Comparison of ENCODE assay signal across 18 mouse cellular contexts in the genomic region with DNA sequence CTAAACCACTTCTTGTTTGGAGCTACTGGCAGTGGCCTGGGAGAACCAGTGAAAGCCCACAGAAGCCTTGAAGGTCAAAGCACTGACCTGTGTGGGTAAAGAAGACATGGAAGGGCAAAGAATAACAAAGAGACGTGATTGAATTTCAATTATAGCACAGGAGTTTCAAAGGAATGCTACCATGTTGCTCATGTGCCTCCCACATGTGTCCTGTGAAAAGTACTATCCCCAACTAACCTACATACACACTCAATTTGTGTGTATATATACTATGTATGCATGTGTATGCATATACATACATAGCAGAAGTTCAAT.
DNase-seq lines count a peak whose midpoint lies in the region; ATAC-seq and TF ChIP-seq lines count a peak whose summit lies in the region.
"Had no signal": no experiment of that assay in that cellular context is flagged by ENCODE, and none has a peak within 500 bp of the region (broad histone marks: within the 10 kb centered on the region; RNA-seq: fewer than 3 reads in every experiment).

No protein-coding gene starts in this region.

- H3K4me1 ChIP-seq in embryonic facial prominence, embryonic 15.5 days = no peaks in the 10 kb centered on the region
- peaks cover 12% of the 10 kb centered on the region; the same call in 1 of the 2 replicates for H3K4me1 ChIP-seq in embryonic facial prominence, embryonic 10.5 days
- peaks cover 5% of the 10 kb centered on the region; the same call in 1 of the 2 replicates for H3K4me1 ChIP-seq in heart, embryonic 16.5 days (ENCODE audit: control insufficient read depth, insufficient read depth, low read length)
- H3K4me1 ChIP-seq in lung, embryonic 14.5 days (ENCODE audit: insufficient read depth) = peaks cover 11% of the 10 kb centered on the region; the same call in 1 of the 2 replicates
- H3K4me1 ChIP-seq in stomach, embryonic 16.5 days (ENCODE audit: control insufficient read depth, insufficient read depth, low read length) = peaks cover 18% of the 10 kb centered on the region
- H3K4me1 ChIP-seq: midbrain, embryonic 10.5 days had no signal

- no peak for DNase-seq in embryonic facial prominence, embryonic 10.5 days (ENCODE audit: low spot score)
- DNase-seq in heart, adult 18-20 months = no peak
- no peak for DNase-seq in lung, embryonic 14.5 days
- no peak for DNase-seq in lung, postnatal 4 days
- DNase-seq in right cerebral cortex, postnatal 36 days (ENCODE audit: low spot score in 2 of 2) = no peak
- DNase-seq: adrenal gland, postnatal 25 days; cerebellum, adult 9-11 months; forebrain, postnatal 0 days; retina, postnatal 1 day; thymus, postnatal 25 days had no signal

- H3K27me3 ChIP-seq in embryonic facial prominence, embryonic 15.5 days = no peaks in the 10 kb centered on the region
- H3K27me3 ChIP-seq in embryonic facial prominence, embryonic 10.5 days (replicated peaks; ENCODE audit: low read depth, poor library complexity, severe bottlenecking) = no peaks in the 10 kb centered on the region
- H3K27me3 ChIP-seq in heart, embryonic 16.5 days (ENCODE audit: control insufficient read depth, insufficient read depth, low read length) = no peaks in the 10 kb centered on the region
- no peaks in the 10 kb centered on the region for H3K27me3 ChIP-seq in lung, embryonic 14.5 days (ENCODE audit: insufficient read depth, low read length)
- no peaks in the 10 kb centered on the region for H3K27me3 ChIP-seq in stomach, embryonic 16.5 days (ENCODE audit: control insufficient read depth, insufficient read depth, low read length)
- H3K27me3 ChIP-seq: CH12.LX had no signal

- no peak overlapping the region for H3K4me2 ChIP-seq in embryonic facial prominence, embryonic 15.5 days (replicated peaks)
- no peak overlapping the region for H3K4me2 ChIP-seq in heart, embryonic 16.5 days (ENCODE audit: low read depth, low read length)
- no peak overlapping the region for H3K4me2 ChIP-seq in lung, embryonic 14.5 days
- no peak overlapping the region for H3K4me2 ChIP-seq in stomach, embryonic 16.5 days (ENCODE audit: low read depth, low read length)

- H3K9ac ChIP-seq in embryonic facial prominence, embryonic 15.5 days = no peak overlapping the region
- no peak overlapping the region for H3K9ac ChIP-seq in heart, embryonic 16.5 days (ENCODE audit: low read length)
- no peak overlapping the region for H3K9ac ChIP-seq in lung, embryonic 14.5 days
- no peak overlapping the region for H3K9ac ChIP-seq in stomach, embryonic 16.5 days (ENCODE audit: low read length)
- H3K9ac ChIP-seq: forebrain, postnatal 0 days had no signal

- no peaks in the 10 kb centered on the region for H3K9me3 ChIP-seq in embryonic facial prominence, embryonic 15.5 days (replicated peaks)
- H3K9me3 ChIP-seq in embryonic facial prominence, embryonic 10.5 days = no peaks in the 10 kb centered on the region
- H3K9me3 ChIP-seq in heart, embryonic 16.5 days (replicated peaks; ENCODE audit: control insufficient read depth, low read length) = no peaks in the 10 kb centered on the region
- H3K9me3 ChIP-seq in lung, embryonic 14.5 days (ENCODE audit: low read depth, low read length) = no peaks in the 10 kb centered on the region
- H3K9me3 ChIP-seq in stomach, embryonic 16.5 days (replicated peaks; ENCODE audit: control insufficient read depth, low read length) = no peaks in the 10 kb centered on the region
- H3K9me3 ChIP-seq: midbrain, embryonic 10.5 days had no signal

- WGBS in embryonic facial prominence, embryonic 15.5 days = 45% methylated on average over 1 of the region's 1 CpGs
- 30% methylated on average over 1 of the region's 1 CpGs for WGBS in embryonic facial prominence, embryonic 10.5 days
- 34% methylated on average over 1 of the region's 1 CpGs for WGBS in heart, embryonic 16.5 days
- WGBS in lung, embryonic 14.5 days = 32% methylated on average over 1 of the region's 1 CpGs
- 21% methylated on average over 1 of the region's 1 CpGs for WGBS in stomach, embryonic 16.5 days

- H3K4me3 ChIP-seq in embryonic facial prominence, embryonic 15.5 days (replicated peaks) = no peak overlapping the region
- no peak overlapping the region for H3K4me3 ChIP-seq in embryonic facial prominence, embryonic 10.5 days
- no peak overlapping the region for H3K4me3 ChIP-seq in heart, embryonic 16.5 days (ENCODE audit: low read length)
- no peak overlapping the region for H3K4me3 ChIP-seq in lung, embryonic 14.5 days (ENCODE audit: low read depth, low read length)
- no peak overlapping the region for H3K4me3 ChIP-seq in stomach, embryonic 16.5 days (replicated peaks; ENCODE audit: low read length)
- H3K4me3 ChIP-seq: midbrain, embryonic 10.5 days; myocyte had no signal

- H3K36me3 ChIP-seq in embryonic facial prominence, embryonic 15.5 days = no peaks in the 10 kb centered on the region
- no peaks in the 10 kb centered on the region for H3K36me3 ChIP-seq in embryonic facial prominence, embryonic 10.5 days (replicated peaks)
- H3K36me3 ChIP-seq in heart, embryonic 16.5 days (ENCODE audit: control insufficient read depth, insufficient read depth) = no peaks in the 10 kb centered on the region
- no peaks in the 10 kb centered on the region for H3K36me3 ChIP-seq in lung, embryonic 14.5 days (ENCODE audit: insufficient read depth)
- no peaks in the 10 kb centered on the region for H3K36me3 ChIP-seq in stomach, embryonic 16.5 days (ENCODE audit: control insufficient read depth, insufficient read depth, low read length)
- H3K36me3 ChIP-seq: midbrain, embryonic 10.5 days had no signal

- 0 out of 2 replicates have a peak overlapping the region, but pooled peaks have one; percentile 2 for H3K27ac ChIP-seq in embryonic facial prominence, embryonic 15.5 days (replicated peaks)
- no peak overlapping the region; the same call in 1 of the 2 replicates for H3K27ac ChIP-seq in embryonic facial prominence, embryonic 10.5 days (replicated peaks)
- peak overlapping the region; percentile 66 for H3K27ac ChIP-seq in heart, embryonic 16.5 days (ENCODE audit: low read length)
- H3K27ac ChIP-seq in lung, embryonic 14.5 days (ENCODE audit: low read depth) = peak overlapping the region; percentile 48; the same call in 1 of the 2 replicates
- H3K27ac ChIP-seq in stomach, embryonic 16.5 days (ENCODE audit: low read length) = peak overlapping the region; percentile 74
- H3K27ac ChIP-seq: midbrain, embryonic 10.5 days had no signal

- ATAC-seq in embryonic facial prominence, embryonic 15.5 days (ENCODE audit: insufficient number of reproducible peaks, low FRiP score, low TSS enrichment, low read depth) = no peak
- ATAC-seq in heart, embryonic 16.5 days (replicated peaks; ENCODE audit: extremely low read depth, insufficient read depth, low FRiP score) = no peak
- no peak for ATAC-seq in lung, embryonic 14.5 days (ENCODE audit: insufficient read depth)
- ATAC-seq in stomach, embryonic 16.5 days (ENCODE audit: insufficient read depth, low FRiP score) = no peak
- ATAC-seq: activated CD4-positive, CD25-positive, alpha-beta regulatory T cell, adult 4 months; forebrain, postnatal 0 days; inflammation-experienced regulatory T-cells, adult 6 months had no signal

- no peak for TF ChIP-seq CTCF in lung, embryonic 14.5 days (IDR thresholded peaks at IDR 0.05; ENCODE audit: low read depth)
